Mouse (Mus musculus): ENCODE data around the gene Ifnl3.

The Ifnl3 gene

GRCm38 (mm10) chr7:28545048-28545890 lies 22.6 kb downstream of the Ifnl3 start:
- in situ Hi-C loops (cut with MboI; ENCODE audit: unreplicated experiment in 2 of 2), result no loop called here

GRCm38 (mm10) chr7:28545891-28546210 lies 23.2 kb downstream of the Ifnl3 start:
- in situ Hi-C loops (cut with MboI; ENCODE audit: unreplicated experiment in 2 of 2), result no loop called here

GRCm38 (mm10) chr7:28546649-28547048 lies 24.0 kb downstream of the Ifnl3 start:
- in situ Hi-C loops (cut with MboI; ENCODE audit: unreplicated experiment in 2 of 2), result no loop called here

- in situ Hi-C loops (cut with MboI; ENCODE audit: unreplicated experiment in 2 of 2), result no loop called here
Measured at GRCm38 (mm10) chr7:28547154-28547553, 24.5 kb downstream of the Ifnl3 start, which contains the start of gene Nccrp1. TSS of gene Nccrp1 (minus strand) at chr7:28547254.

- in situ Hi-C loops (cut with MboI; ENCODE audit: unreplicated experiment in 2 of 2), result no loop called here
Measured at GRCm38 (mm10) chr7:28547628-28548027, 25.0 kb downstream of the Ifnl3 start.

- in situ Hi-C loops (cut with MboI; ENCODE audit: unreplicated experiment in 2 of 2), result no loop called here
Measured at GRCm38 (mm10) chr7:28553076-28553475, 30.4 kb downstream of the Ifnl3 start.

GRCm38 (mm10) chr7:28555939-28556535 lies 33.4 kb downstream of the Ifnl3 start:
- in situ Hi-C loops (cut with MboI; ENCODE audit: unreplicated experiment in 2 of 2), result no loop called here

GRCm38 (mm10) chr7:28557069-28557468 lies 34.4 kb downstream of the Ifnl3 start:
- in situ Hi-C loops (cut with MboI; ENCODE audit: unreplicated experiment in 2 of 2), result no loop called here

GRCm38 (mm10) chr7:28557708-28558107 lies 35.1 kb downstream of the Ifnl3 start:
- in situ Hi-C loops (cut with MboI; ENCODE audit: unreplicated experiment in 2 of 2), result no loop called here

- in situ Hi-C loops (cut with MboI; ENCODE audit: unreplicated experiment in 2 of 2), result no loop called here
Measured at GRCm38 (mm10) chr7:28558486-28558885, 35.9 kb downstream of the Ifnl3 start.

- in situ Hi-C loops (cut with MboI; ENCODE audit: unreplicated experiment in 2 of 2), result no loop called here
Measured at GRCm38 (mm10) chr7:28560856-28561255, 38.2 kb downstream of the Ifnl3 start.

- in situ Hi-C loops (cut with MboI; ENCODE audit: unreplicated experiment in 2 of 2), result no loop called here
Measured at GRCm38 (mm10) chr7:28561967-28562366, 39.3 kb downstream of the Ifnl3 start.

GRCm38 (mm10) chr7:28562371-28562770 lies 39.7 kb downstream of the Ifnl3 start:
- in situ Hi-C loops (cut with MboI; ENCODE audit: unreplicated experiment in 2 of 2), result no loop called here

GRCm38 (mm10) chr7:28562951-28563350 lies 40.3 kb downstream of the Ifnl3 start:
- in situ Hi-C loops (cut with MboI; ENCODE audit: unreplicated experiment in 2 of 2), result no loop called here

GRCm38 (mm10) chr7:28565407-28565806 lies 42.8 kb downstream of the Ifnl3 start:
- in situ Hi-C loops (cut with MboI; ENCODE audit: unreplicated experiment in 2 of 2), result loop anchor here (5.0 kb wide), 1 partner anchor 37 kb away; no protein-coding TSS in a partner anchor

- in situ Hi-C loops (cut with MboI; ENCODE audit: unreplicated experiment in 2 of 2), result loop anchor here (5.0 kb wide), 1 partner anchor 35 kb away; no protein-coding TSS in a partner anchor
Measured at GRCm38 (mm10) chr7:28567539-28567938, 44.9 kb downstream of the Ifnl3 start.

GRCm38 (mm10) chr7:28568253-28568652 lies 45.6 kb downstream of the Ifnl3 start:
- in situ Hi-C loops (cut with MboI; ENCODE audit: unreplicated experiment in 2 of 2), result loop anchor here (5.0 kb wide), 1 partner anchor 34 kb away; no protein-coding TSS in a partner anchor

GRCm38 (mm10) chr7:28570291-28570981 lies 47.8 kb downstream of the Ifnl3 start:
- in situ Hi-C loops (cut with MboI; ENCODE audit: unreplicated experiment in 2 of 2), result no loop called here

- in situ Hi-C loops (cut with MboI; ENCODE audit: unreplicated experiment in 2 of 2), result no loop called here
Measured at GRCm38 (mm10) chr7:28570982-28571682, 48.5 kb downstream of the Ifnl3 start.

- in situ Hi-C loops (cut with MboI; ENCODE audit: unreplicated experiment in 2 of 2), result no loop called here
Measured at GRCm38 (mm10) chr7:28572689-28573088, 50.1 kb downstream of the Ifnl3 start.

GRCm38 (mm10) chr7:28573236-28573635 lies 50.6 kb downstream of the Ifnl3 start:
- in situ Hi-C loops (cut with MboI; ENCODE audit: unreplicated experiment in 2 of 2), result no loop called here
